Mouse (Mus musculus): ENCODE data around the gene Fhad1.
"Not testable (repeated sequence)": the region's sequence is repeated elsewhere in the genome, so short reads cannot be mapped to it uniquely, and the experiment has no call there.

Fhad1 gene

GRCm38 (mm10) chr4:142014659-142015608 lies at the start of gene Fhad1:
Fhad1 (minus strand) TSS chr4:142015082.
- DNase-seq (ENCODE audit: low read depth, low spot score) = peak; percentile 62

GRCm38 (mm10) chr4:142063057-142063534 lies 48.2 kb upstream of the Fhad1 start:
- DNase-seq (ENCODE audit: low read depth, low spot score) = no peak

DNA sequence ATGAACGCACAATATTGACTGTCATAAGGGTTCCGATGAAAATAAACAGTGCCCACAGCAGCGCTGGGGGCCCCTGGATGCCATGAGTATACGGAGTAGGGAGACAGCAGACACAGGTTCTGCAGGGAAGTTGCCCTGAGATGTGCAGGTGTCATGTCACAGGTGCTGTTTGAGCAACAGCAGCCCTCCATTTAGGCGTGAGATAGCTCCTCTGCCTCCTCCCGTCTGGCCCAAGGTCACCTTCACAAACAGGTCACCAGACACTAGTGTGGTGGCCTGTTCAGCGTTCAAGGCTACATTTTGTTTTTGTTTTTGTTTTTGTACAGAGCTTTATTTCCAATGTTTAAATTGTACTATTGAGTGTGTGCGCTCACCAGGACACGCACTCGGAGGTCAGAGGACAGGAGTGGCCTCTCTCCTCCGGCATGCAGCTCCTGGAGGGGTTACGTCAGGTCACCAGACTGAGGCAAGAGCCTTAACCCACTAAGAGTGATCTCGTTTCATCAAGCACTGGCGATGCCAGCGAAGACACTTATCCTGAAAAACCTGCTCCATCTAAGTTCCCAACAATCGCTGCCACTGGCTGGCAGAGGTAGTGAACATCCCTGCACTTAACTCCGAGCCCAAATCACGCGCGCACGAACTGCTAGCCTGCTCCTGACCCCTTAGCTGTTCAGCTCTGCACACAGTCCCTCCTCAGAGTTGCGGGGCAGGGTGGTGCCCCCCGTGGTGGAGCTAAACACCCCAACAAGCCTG lies 46.8 kb upstream of the Fhad1 start:
- no peak for DNase-seq (ENCODE audit: low read depth, low spot score)

DNA sequence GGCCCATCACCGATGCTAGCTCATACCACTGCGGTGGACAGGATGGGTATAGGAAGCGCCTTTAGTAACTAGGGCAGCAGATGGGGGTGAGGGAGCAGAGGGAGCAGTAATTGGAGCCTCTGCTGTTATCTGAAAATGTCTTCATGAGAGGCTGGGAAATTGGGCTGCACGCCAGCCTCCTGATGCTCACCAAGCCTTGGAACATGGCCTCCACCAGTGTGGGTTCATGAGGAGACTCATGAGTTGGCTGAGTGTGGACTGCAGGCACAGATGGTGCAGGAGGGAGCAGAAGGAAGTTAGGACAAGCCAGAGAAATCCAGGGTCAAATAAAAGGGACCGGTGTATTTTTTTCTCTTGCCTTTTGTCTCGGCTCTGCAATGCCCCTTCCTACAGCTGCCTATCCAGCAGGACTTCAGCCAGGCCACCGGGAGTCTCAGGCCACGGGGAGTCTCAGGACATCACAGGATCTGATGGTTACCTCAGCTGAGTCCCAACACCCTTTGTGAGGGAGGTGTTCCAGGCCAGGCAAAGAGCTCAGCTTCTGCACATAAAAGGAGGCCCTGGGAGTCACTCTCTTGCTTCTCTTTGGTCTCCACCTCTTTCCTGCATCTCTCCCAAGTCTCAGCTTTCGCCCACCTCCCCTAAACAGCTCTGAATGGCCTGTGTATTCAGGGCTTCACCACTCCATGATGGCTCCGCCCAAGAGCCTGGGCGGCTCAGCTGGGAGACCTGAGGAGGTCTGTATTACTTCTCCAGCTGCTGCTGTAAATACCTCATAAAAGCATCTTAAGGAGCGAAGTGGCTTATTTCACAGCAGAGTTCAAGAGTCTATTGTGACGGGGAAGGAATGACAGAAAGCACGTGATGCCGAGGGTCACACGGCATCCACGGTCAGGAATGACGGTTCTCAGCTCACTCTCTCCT lies 45.8 kb upstream of the Fhad1 start:
- DNase-seq (ENCODE audit: low read depth, low spot score) = no peak

DNA sequence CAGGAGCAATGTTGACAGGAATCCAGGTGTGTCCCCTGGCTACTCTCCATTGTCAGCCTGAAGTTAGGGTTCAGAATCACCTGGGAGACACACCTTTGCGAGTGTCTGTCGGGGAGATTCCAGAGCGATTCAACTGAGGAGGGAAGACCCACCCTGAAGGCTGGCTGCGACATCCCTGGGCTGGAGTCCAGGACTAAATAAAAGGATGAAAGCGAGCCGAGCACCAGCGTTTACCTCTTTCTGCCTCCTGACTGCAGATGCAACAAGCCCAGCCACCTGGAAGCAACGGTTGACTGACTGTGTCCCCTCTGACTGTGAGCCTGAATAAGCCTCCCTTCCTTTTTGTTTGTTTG lies 44.9 kb upstream of the Fhad1 start:
- no peak for DNase-seq (ENCODE audit: low read depth, low spot score)

DNA sequence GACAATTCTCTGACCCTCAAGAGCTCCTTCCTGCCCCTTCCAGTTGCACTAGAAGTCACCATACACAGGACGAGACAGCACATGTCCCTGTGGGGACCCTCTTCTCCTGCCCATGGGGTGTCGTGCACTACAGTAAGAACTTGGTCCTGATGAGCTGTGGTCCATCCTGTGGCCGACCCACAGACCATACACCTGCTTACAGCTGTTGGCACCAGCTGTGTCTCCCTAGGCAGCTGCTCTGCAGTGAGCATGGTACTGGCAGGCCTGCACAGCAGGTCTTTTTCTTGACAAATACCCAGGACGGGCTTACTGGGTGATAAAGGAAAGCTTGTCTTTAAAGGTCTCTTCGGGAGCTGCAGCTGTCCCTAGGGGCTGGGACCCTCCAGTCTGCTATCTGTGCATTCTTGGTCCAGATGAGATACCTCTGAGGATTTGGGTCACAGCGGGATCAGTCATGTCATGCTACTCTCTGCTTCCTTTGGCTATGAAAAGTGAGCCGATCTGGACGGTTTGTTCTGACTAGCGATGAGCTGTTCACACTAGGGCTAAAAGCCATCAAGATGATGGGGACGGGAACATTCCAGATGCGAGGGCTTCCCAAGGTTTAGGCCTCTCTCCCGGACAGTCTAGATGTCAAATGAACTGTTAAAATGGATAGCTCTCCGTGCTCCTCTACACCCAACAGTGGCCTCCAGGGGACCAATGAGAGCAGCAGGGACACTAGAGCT lies 44.4 kb upstream of the Fhad1 start:
- no peak for DNase-seq (ENCODE audit: low read depth, low spot score)

- DNase-seq (ENCODE audit: low read depth, low spot score) = no peak
Measured at GRCm38 (mm10) chr4:142057529-142058216, 42.8 kb upstream of the Fhad1 start.

- no peak for DNase-seq (ENCODE audit: low read depth, low spot score)
Measured at GRCm38 (mm10) chr4:142055600-142055999, 40.7 kb upstream of the Fhad1 start.

DNA sequence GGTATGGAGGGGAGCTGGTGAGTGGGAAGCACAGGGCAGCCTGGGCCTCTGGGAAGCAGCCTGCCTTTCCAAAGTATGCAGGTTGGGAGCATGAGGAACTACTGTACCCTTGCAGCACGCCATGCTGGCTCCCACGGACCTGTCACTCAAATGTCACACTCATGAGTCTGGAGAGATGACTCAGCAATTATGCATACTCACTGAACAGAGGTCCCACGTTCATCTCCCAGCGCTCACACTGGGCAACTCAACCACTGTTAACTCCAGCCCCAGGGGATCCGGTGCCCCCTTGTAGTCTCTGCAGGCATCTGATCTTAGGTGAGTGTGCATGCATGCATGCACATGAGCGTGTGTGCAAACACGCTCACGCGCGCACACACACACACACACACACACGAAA lies 39.7 kb upstream of the Fhad1 start:
- no peak for DNase-seq (ENCODE audit: low read depth, low spot score)

DNA sequence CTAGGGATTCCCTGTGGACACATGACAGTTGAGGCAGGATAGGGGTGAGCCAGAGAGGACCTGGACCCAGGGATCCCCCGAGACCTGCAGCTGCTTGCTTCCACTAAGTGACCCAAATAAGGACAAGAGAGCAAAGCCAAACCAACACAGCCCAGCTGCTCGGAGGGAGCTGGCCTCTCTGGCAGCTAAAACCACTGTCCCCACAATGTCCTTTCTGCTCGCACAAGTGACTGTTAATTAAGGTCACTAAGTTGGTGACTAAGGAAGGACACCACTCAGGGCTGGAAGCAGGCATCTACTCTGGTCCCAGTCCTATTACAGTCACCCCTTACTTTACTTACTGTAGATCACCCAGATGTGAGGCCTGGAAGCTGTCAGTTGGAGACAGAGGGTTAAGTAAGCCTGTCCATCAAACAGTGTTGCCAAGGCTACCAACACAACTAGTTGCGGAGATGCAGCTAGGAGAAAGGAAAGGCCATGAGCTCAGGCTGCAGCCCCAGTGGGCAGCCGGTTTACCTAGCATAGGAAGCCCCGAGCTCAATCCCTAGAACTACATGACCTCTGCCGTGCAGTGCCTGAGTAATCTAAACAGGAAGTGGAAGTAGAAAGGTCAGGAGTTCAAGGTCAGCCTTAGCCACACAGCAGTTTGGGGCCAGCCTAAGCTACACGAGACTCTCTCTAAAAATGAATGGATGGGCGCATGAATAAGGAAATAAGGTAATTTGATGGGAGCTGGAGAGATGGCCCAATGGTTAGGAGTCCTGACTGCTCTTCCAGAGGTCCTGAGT lies 39.0 kb upstream of the Fhad1 start:
- DNase-seq (ENCODE audit: low read depth, low spot score) = no peak

DNA sequence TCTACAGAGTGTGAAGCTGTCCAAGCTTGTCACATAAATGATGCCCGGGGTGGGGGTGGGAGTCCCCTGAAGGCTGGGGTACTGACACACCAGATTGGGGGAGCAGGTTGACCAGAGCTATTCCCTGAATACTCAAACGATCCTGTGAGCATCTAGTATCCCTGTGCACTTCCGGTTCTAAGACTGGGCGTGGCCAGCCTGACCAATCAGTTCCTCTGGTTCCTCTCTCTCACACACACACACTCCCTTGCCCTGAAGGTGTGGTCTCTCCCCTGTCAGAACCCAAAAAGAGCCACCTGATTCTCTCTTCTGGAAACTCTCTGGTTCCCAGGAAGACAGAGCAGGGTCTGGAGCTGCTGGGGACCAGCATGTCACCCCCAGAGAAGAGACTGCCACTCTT lies 38.4 kb upstream of the Fhad1 start:
- no peak for DNase-seq (ENCODE audit: low read depth, low spot score)

GRCm38 (mm10) chr4:142052391-142053132 lies 37.7 kb upstream of the Fhad1 start:
- no peak for DNase-seq (ENCODE audit: low read depth, low spot score)

DNA sequence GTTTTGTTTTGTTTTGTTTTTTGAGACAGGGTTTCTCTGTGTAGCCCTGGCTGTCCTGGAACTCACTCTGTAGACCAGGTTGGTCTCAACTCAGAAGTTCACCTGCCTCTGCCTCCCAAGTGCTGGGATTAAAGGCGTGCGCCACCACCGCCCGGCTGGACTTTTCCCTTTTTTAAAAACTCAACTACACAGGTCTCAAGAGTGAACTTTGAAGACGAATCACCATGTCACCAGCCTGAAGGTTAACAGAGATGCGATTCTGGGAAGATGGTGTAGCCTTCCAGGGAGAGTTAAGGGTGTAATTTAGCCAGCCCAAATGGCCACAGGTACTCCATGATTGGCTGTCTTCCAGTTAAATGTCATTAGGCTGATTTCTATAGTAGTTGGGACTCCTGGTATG lies 37.0 kb upstream of the Fhad1 start:
- not testable (repeated sequence) for DNase-seq (ENCODE audit: low read depth, low spot score)

DNA sequence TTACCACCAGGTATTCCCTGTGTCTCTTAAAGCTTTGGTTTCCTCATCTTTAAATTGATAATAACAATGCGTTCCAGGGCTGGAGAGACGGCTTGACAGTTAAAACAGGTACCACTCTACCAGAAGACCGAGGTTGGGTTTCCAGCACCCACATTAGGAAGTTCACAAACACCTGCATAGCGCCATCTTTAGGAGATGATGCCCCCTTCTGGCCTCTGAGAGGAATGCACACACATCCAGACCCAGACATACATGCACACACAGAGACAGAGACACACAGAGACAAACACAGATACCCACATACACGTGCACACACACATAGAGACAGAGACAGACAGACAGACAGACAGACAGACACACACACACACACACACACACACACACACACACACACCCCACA lies 35.1 kb upstream of the Fhad1 start:
- no peak for DNase-seq (ENCODE audit: low read depth, low spot score)

GRCm38 (mm10) chr4:142048391-142048790 lies 33.5 kb upstream of the Fhad1 start:
- no peak for DNase-seq (ENCODE audit: low read depth, low spot score)

- DNase-seq (ENCODE audit: low read depth, low spot score) = no peak
Measured at GRCm38 (mm10) chr4:142047005-142047404, 32.1 kb upstream of the Fhad1 start.

- no peak for DNase-seq (ENCODE audit: low read depth, low spot score)
Measured at GRCm38 (mm10) chr4:142046496-142046895, 31.6 kb upstream of the Fhad1 start.

DNA sequence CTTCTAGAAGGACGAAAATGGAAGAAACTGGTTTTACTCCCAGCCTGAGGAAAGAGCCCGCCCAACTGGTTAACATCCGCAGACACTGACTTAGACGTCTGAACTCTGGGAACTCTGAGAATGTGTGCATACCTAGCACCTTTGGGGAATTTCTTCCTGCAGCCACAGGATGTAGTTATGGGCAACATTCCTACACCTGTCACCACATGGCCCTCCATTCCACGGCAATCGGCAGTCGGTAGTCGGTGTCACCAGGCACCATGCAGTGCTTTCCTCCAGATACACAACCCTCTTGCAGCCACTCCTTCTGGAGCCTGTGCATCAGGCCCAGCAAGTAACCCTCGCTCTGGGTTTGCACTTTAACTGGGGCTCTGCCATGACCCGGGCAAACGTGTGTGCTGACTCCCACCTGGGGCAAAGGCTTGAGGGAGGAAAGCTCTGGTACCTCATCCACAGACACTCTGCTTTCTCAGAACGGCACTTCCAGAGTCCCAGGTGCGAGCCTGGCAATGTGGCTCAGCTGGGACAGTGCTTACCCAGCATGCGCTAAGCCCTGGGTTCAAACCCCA lies 30.8 kb upstream of the Fhad1 start:
- no peak for DNase-seq (ENCODE audit: low read depth, low spot score)
